Mouse (Mus musculus): ENCODE results near the gene Cdkn2aip.

Cdkn2aip gene

DNA sequence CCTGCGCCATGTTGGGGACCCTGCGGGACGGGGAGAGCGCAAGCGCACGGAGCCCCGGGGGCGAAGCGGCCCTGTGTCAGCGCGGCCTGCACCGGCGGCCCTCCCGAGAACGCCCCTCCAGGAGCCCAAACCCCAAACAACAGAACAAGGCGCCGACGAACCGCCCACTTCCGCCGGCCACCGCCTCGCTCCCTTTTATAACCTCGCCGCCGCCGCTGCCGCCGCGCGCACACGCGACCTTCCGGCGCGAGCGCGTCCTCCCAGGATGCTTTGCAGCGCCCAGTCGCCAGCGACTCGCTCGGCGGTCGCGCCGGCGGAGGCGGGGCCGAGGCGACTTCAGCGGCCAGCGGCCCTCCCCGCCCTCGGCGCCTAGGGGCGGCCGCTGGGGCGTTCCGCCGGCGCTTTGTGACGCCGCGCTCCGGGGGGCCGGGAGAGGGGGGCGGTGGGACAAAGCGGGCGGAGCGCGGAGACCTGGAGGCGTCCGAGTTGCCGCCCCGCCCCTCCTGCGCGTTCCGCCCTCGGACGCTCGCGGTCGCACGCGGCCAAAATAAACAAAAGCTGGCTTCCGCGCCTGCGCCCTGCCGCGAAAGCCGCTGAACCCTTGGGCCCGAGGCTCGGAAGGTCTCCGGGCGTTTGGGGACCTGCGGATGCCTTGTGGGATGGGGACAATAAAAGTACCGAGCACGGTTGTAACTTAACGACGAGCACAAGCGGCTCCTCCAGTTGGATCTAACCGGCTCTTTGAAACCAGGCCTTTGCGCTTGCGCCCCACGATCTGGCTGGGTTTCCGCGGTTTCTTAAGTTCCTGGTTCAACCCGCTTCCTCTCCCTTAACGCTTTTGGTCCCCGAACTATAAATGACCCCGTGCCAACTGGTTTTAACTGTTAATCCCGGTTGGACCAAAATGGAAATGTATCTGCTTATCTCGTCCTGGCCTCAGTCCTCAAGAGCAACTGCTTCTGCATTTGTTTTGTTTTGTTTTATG, at the start of gene Cdkn2aip:
TSS of gene Cdkn2aip (minus strand) at position 172 of the 985 bp plus-strand sequence.
- DNase-seq: peak; percentile 93

DNA sequence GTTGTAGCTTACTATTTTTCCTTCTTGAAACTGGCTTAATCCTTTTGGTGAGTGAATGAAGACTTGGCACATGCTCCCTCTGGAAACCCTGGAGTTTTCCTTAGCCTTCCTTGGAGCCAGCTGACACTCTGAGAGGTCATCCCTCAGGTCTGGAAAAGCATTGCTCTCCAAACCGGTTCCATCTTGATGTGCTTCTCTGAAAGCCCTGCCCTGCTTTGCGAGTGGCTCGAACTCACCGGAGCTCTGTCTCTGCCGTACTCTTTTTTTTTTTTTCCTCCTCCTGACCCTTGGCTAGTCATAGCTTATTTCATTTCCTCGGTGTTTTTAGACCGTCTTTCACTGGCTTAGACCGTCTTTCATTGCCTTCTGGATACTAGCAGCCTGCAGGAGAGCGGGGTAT, 49.5 kb upstream of the Cdkn2aip start:
- DNase-seq: no peak

GRCm38 (mm10) chr8:47760685-47761084, 47.0 kb upstream of the Cdkn2aip start:
- no peak for DNase-seq

DNA sequence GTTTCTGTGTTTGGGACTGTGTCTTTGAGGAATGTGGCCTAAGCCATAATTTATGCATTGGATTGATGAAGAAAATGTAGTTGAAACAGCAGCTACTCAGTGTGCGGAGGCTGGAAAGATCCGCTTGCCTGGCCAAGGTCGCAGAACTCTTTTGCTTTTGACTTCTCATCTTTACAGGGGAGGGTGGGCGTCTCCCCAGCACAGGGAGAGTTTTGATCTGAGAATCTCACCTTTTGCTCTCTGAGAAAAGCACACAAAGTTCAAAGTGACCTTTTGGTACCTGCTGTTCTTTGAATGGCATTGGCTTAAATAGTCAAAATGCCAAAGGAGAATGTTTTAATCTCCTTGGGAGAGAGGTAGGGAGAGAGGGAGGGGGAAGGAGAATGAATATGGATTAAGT, 46.5 kb upstream of the Cdkn2aip start:
- no peak for DNase-seq

DNA sequence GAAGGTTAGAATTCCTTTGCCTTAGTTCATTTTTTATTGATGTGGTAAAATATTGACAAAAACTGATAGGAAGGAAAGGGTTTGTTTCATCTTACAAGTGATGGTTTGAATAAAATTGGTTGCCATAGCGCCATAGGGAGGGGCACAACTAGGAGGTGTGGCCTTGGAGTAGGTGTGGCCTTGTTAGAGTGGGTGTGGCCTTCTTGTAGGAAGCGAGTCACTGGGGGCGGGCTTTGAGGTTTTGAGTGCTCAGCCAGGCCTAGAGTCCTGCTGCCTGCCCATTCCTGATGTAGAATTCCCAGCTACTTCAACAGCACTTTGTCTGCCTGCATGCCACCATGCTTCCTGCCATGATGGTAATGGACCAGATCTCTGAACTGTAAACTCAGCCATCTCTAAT, 39.4 kb upstream of the Cdkn2aip start:
- DNase-seq: no peak

GRCm38 (mm10) chr8:47750096-47750495, 36.4 kb upstream of the Cdkn2aip start:
- no peak for DNase-seq

DNA sequence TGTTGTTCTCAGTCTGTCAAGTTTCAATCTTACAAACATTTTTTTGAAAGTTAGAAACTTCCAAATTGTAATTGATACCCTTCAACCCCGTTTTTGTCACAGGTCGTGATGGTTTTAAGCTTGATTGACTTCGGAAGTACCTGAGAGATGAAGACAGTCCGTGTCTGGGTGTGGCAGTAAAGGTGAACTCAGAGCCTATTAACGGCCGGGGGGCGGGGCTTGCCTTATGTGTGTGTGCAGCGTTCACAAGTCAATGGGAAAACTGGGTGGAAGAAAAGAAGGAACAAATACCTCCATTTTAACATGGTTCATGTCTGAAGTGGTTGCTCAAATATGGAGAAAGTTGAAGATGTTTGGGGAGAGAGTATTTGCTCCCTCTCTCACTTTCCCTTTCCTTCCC, 35.8 kb upstream of the Cdkn2aip start:
- no peak for DNase-seq

- DNase-seq: no peak
Observed at GRCm38 (mm10) chr8:47746304-47746703, 32.6 kb upstream of the Cdkn2aip start.

DNA sequence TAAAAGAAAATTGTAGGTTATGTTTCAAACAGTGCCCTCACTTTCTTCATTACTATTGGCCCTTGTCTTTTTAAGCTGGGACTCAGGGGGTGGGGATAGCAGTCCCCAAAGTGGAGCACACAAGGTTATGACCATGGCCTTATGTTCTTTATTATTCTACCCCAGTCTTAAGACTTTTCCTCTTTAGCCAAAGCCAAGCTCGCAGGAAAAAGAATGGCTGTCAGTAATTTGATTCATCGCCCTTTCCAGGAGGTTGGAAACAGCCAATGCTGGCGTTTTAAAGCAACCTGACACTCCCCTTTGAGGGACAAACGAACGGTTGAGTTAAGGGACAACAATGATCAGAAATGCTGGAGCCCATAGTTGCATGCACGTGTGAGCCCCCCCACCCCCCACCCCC, 32.1 kb upstream of the Cdkn2aip start:
- no peak for DNase-seq

DNA sequence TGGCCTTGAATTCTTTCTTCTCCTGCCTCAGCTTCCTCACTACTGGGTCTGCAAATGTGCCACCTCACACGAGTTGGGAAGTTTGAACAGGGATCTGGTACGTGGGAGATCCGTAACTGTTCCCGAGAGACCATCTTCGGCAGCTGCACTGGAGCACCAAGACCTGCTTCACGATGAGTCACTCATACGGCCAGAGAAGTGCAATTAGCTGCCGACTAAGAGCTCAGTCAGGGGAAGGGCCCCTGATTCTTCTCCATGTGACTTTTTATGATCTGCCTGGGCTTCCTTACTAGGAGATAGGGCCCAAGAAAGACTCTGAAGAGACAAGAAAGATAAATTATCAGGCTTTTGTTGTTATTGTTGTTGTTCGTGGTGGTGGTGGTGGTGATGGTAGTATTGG, 31.1 kb upstream of the Cdkn2aip start:
- DNase-seq: no peak

- DNase-seq: peak; percentile 91
Observed at GRCm38 (mm10) chr8:47743419-47743818, 29.7 kb upstream of the Cdkn2aip start.

GRCm38 (mm10) chr8:47742992-47743391, 29.3 kb upstream of the Cdkn2aip start:
- DNase-seq: no peak

GRCm38 (mm10) chr8:47742372-47742771, 28.6 kb upstream of the Cdkn2aip start:
- no peak for DNase-seq

DNA sequence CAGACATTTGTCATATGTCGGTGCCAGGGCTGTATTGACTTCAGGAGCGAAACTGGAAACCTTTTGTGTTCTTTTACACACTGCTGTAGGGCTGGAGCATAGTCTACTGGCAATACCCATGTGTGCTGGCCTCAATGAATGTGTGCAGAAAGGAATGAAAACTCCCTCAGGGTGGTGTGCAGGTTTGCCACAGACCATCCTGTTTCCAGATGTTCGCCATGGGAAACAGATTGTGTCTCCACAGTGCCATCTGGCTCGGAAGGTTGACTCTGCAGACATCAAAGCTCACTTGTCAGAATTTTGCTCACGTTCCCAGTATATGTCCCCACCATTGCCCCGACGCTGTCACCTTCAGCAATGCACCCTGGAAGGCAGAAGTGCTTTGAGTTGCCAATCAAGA, 23.4 kb upstream of the Cdkn2aip start:
- DNase-seq: no peak

- DNase-seq: no peak
Observed at GRCm38 (mm10) chr8:47729324-47729723, 15.6 kb upstream of the Cdkn2aip start.

DNA sequence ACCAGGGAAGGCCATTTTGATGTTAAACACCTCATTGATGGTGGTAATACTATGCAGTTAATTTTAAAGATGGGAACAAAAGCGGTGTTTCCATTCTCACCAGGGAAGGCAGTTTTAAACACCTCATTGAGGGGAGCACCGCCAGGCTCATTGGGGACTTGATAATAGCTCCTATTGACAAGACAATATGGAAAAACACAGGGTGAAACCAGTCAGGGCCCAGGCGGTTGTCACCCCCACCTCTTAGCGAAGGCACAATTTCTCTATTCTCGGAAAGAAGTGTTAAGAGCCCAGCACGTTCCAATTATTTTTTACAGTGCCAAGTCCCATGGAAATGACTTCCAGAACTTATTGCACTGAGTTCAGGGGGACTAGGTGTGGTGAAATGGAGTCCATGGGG, 13.2 kb upstream of the Cdkn2aip start:
- no peak for DNase-seq

GRCm38 (mm10) chr8:47721609-47722008, 7.9 kb upstream of the Cdkn2aip start:
- no peak for DNase-seq

- DNase-seq: no peak
Observed at GRCm38 (mm10) chr8:47718641-47719040, 4.9 kb upstream of the Cdkn2aip start.

- DNase-seq: peak; percentile 17
Observed at GRCm38 (mm10) chr8:47713171-47713663, 515 bp downstream of the Cdkn2aip start.

GRCm38 (mm10) chr8:47708106-47708505, 5.6 kb downstream of the Cdkn2aip start:
- no peak for DNase-seq

DNA sequence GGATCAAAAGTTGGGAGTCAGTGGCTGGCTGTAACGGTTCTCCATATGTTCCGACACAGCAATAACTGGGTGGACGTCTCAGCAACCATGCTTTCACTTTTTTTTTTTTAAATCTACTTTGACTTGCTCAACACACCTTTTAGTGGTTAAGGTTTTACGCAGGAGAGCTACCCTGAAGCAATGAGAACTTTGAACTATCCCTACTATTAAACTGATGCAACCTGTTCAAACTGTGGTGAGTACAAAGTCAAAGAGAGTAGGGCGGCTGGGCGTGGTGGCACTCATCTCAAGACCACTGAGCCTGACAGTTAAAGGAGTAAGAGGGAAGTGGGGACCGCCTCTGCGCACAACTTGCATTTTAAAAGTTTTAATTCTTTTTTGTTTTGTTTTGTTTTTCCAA, 7.0 kb downstream of the Cdkn2aip start:
- no peak for DNase-seq

GRCm38 (mm10) chr8:47702333-47702732, 11.4 kb downstream of the Cdkn2aip start:
- DNase-seq: no peak

GRCm38 (mm10) chr8:47697696-47698095, 16.0 kb downstream of the Cdkn2aip start:
- no peak for DNase-seq

DNA sequence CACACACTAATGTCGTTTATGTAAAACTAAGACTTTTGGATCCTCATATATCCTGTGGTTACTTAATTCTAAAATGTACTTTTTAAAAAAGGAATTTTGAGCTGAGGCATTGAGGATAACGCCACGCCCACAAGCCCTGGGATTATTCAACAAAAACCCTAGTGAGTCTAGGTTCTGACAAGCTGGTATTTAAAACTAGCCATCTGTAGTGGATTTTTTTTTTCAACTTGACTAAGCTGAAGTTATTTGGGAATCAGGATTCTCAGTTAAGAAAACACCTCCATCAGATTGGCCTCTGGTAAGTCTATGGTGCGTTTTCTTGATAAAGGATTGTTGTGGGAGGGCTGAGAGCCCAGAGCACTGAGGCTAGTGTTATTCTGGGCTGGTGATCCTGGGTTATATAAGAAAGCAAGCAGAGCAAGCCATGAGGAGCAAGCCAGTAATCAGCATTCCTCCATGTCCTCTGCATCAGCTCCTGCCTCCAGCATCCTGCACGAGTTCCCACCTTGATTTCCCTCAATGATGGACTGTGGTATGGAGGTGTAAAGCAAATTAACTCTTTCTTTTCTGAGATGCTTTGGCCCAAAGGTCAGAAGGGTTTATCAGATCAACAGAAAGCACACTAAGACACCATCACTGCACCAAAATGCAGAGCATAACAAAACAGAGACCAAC, 18.2 kb downstream of the Cdkn2aip start:
- DNase-seq: peak; percentile 73
